Mouse (Mus musculus) mature B cell (primary cell): ENCODE results near the gene B3gnt2.
"Not testable (repeated sequence)": the region's sequence is repeated elsewhere in the genome, so short reads cannot be mapped to it uniquely, and the experiment has no call there.

Source experiments
- in situ Hi-C: fragments of 300-500 bp; cut with MboI; formaldehyde crosslinking; loops from 2 replicates; pipeline ENCODE4 v1.14.3; 2019

B3gnt2 gene

DNA sequence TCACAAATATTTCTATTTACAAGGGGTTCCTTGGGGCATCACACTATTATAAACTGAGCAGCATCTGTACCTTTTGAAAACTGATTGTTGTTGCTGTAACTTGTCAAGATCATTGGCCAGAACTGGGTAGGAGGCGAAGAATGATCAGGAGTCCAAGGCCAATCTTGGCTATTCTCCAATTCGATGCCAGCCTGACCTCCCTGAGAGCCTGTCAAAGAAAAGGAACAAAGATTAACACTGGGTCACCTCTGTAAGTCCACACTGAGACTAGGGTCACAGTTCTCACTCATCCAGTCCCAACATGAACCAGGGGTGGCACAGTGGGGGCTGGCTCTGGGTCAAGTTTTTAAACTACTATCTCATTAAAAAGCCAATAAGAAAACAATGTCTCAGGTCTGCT is 85.9 kb downstream of the B3gnt2 start:
- in situ Hi-C loops = no loop called here

DNA sequence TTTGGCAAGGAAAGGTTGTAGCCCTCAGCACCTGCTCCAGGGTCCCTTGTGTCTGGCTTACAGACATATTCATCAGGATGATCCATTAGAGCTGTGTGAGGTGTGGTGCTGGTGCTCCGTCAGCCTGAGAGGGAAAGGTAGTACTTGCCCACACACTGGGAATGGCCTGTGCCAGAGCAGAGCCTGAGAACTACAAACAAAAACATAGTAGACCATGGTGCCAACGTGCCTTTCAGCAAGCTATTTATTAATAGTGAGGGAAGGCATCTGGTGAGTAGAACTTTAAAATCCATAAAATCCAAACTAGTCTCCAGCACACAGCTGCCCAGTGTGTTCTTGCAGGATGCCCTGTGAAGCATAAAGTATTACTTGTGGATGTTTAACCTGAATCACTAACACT is 94.5 kb downstream of the B3gnt2 start:
- in situ Hi-C loops = no loop called here

DNA sequence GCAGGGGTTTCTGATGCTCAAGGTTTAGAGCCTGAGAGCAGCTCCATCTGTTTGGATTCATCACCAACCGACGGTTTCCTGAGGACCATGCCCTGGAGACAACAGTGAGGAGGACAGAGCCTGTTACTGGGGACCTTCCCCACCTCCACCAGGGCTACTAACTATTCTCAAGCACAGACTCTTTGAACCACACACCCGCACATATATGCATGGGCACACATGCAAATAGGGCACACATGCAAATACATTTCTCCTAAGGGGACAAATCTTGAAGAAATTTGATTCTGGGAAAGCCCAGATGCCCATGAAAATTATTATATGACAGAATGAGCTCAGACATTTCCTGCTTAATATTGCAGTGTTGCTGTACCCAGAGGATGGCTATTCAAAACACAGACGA is 95.3 kb downstream of the B3gnt2 start:
- in situ Hi-C loops = no loop called here

- in situ Hi-C loops = no loop called here
Observed at GRCm38 (mm10) chr11:22763556-22764295, 97.0 kb downstream of the B3gnt2 start.

DNA sequence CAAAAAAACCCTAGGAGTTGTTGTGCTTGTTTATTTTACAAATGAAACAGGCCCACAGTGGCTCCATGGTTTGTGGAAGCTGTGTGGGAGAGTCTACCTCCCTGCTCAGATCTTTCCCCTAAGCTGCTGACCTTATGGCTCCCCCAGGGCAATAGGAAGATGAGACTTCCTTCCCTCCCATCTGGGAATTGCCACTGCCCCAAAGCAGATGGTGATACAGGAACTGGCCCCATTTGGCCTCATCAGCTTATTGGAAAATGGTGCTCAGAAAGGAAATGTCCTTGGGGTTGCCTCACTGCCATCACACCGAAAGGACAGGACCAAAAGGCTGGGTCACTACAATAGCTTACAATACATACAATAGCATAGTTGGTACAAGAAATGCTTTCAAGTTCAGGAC is 97.7 kb downstream of the B3gnt2 start:
- in situ Hi-C loops = no loop called here

GRCm38 (mm10) chr11:22762236-22762927 is 98.4 kb downstream of the B3gnt2 start:
- in situ Hi-C loops = no loop called here

GRCm38 (mm10) chr11:22759783-22760182 is 101.0 kb downstream of the B3gnt2 start:
- in situ Hi-C loops = no loop called here

GRCm38 (mm10) chr11:22756168-22756980 is 104.4 kb downstream of the B3gnt2 start:
- in situ Hi-C loops = no loop called here

DNA sequence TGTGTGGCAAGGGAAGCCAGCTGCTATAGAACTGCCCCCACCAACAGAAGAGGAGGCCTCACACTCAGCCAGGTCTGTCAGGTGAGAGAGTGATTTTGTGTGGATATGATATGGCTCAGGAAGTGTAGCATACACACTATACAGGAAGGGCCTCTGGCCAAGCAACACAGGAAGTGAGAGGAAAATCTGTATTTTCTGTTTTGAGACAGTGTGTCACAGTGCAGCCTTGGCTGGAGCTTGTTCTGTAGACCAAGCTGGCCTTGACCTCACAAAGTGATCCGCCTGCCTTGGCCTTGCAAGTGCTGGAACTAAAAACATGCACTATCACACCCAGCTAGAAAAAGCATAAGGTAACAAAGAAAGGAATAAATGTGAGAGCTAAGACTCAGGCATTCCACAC is 105.6 kb downstream of the B3gnt2 start:
- in situ Hi-C loops = no loop called here

DNA sequence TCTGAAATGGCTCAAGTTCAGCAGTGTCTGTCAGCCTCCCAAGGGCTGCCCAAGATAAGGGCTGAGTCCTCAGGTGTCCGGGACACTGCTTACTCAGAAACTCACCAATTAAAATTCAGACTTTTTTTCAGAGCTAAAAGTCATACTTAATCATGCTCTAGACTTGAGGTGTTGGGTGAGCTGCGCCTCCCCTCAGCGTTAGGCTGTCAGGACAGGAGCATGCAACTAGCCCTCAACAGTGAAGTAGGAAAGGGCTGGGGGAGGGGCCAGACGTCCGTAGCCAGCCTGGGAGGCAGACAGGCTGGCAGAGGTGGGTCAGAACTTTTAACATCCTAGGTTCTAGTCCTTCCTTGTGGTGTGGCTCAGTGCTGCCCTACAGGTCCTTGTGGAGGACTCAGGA is 108.2 kb downstream of the B3gnt2 start:
- in situ Hi-C loops = no loop called here

- in situ Hi-C loops = no loop called here
Observed at GRCm38 (mm10) chr11:22751592-22751991, 109.2 kb downstream of the B3gnt2 start.

GRCm38 (mm10) chr11:22747406-22747805 is 113.4 kb downstream of the B3gnt2 start:
- in situ Hi-C loops = no loop called here

GRCm38 (mm10) chr11:22745356-22745755 is 115.4 kb downstream of the B3gnt2 start:
- in situ Hi-C loops = no loop called here

GRCm38 (mm10) chr11:22743561-22744269 is 117.0 kb downstream of the B3gnt2 start:
- in situ Hi-C loops = no loop called here

GRCm38 (mm10) chr11:22741998-22742626 is 118.6 kb downstream of the B3gnt2 start:
- in situ Hi-C loops = no loop called here

DNA sequence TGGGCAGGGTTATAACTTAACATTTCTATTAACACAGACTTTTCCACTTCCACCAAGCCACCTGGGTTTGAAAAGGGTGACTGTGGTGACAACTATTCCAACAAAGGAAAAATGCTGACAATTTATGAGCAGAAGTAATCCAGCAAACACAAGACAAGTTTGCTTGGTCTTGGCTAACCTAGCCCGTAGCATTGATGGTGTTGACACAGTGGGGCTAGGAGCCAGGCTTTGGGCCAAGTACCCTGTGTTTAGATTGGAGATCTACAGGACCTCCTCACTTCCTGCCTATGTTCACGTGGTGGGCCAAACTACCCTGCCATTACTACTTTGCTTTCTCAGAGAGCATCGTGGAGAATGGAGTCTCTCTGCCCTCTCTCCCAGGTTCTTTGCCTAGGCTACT is 119.3 kb downstream of the B3gnt2 start:
- in situ Hi-C loops = no loop called here

GRCm38 (mm10) chr11:22739497-22740288 is 121.1 kb downstream of the B3gnt2 start:
- in situ Hi-C loops = no loop called here

GRCm38 (mm10) chr11:22736521-22737225 is 124.1 kb downstream of the B3gnt2 start:
- in situ Hi-C loops = no loop called here

- in situ Hi-C loops = not testable (repeated sequence)
Observed at GRCm38 (mm10) chr11:22735128-22735527, 125.6 kb downstream of the B3gnt2 start.

GRCm38 (mm10) chr11:22733936-22734335 is 126.8 kb downstream of the B3gnt2 start:
- in situ Hi-C loops = no loop called here
